Mouse (Mus musculus) left cerebral cortex, adult 18-20 months (tissue): Measurements from ENCODE around the gene Dock4. TPM values are rescaled to one million over a fixed set of nuclear protein-coding genes. Genes with fewer than 3 reads are reported as not detected.

Source experiments
- DNase-seq, 2 experiments: peaks; one replicate each; pipeline ENCODE4 v3.0.0; 2021 to 2022; ENCODE audit warnings: low spot score in 2 of 2, mixed read lengths in 1 of 2
- total RNA-seq, 2 experiments: library from RNA; stranded (reverse); gene quantifications; 2 replicates each; pipeline ENCODE4 v1.2.3; 2021

The Dock4 gene
- total RNA-seq, 2 experiments from 2014 or later, result 83.8 to 86.5 TPM

DNA sequence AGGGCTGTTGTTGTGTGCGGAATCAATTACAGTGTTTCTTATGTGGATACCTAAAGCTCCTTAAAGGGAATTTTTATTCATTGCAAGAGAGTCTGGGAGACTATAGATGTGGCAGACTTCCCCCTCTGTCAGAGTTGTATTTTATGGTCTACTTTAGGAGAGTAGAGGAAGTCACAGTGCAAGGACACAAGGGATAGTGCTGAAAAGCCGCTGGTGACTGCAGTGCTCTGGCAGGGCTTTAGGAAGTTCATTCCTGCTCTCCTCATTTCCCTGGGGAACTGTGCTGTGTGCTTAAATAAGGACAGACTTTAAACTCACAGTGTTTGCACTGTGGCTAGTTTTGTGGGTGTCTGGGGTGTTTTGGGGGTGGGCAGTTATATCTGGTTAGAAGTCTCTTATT, 118.5 kb downstream of the Dock4 start:
- DNase-seq, result no peak

DNA sequence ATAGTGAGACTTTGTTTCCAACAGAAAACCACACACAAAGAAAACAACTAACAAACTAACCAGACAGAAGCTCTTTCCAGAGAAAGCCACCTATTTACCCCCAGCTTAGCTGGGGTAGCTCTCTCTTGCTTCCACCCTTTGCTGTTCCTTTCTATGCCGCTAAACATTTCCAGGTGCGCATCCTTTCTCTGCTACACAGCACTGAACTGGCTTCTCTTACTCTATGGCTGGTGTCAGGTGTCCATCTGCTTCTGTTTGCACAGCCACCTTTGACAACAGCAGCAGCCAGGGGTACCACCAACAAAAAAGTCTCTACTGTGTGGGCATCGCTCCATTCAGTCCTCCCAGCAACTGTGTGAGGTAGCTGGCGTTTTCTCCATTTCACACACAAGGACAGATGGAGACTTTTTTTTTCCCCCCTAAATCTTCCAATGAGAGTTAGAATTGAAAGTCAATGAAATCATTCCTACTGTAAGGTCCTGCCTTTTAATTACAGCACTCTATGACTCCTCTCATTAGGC, 122.7 kb downstream of the Dock4 start:
- no peak for DNase-seq

DNA sequence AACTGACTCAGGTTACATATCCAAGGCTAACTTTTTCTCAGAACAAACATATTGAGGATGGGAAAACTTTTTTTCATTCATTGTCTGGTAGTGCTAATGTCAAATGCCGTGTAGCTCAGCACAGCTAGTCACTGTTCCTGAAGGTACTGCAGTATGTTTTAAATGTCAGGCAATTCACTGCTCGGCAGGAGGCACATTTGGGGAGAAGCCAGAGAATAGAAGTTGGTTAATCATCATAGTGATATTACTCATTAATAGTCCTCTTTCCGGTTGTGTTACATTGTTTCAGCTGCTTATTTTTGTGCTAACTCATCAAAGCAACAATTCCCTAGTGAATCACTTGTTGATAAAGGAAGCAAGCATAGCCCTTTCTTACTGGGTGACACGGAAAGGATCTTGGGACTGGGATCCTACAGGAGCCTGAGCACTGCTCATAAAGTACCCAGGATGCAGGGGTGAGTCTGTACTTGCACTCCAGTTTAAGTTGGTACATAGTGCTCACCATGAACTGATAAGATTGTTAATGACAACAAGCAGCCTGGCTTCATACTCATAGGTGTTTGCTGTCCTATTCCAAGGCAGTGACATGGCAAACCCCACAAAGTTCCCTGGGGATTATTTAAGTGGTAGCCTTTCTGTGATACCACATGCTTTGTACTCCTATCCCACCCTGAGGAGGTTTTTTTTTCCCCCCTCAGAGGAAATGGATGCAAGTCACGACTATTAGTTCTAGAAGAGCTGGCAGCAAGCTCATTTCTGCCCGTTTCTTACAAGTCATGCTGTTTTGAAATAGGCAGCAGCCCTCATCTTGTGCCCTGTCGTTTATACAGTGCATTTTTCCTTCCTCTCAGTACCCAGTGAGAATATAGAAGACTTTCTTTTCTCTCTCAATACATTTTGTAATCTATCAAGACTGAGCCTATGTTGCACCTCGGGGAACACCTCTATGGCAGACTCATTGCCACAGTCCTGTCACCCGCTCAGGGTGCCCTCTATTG, 123.5 kb downstream of the Dock4 start:
- DNase-seq, result no peak

DNA sequence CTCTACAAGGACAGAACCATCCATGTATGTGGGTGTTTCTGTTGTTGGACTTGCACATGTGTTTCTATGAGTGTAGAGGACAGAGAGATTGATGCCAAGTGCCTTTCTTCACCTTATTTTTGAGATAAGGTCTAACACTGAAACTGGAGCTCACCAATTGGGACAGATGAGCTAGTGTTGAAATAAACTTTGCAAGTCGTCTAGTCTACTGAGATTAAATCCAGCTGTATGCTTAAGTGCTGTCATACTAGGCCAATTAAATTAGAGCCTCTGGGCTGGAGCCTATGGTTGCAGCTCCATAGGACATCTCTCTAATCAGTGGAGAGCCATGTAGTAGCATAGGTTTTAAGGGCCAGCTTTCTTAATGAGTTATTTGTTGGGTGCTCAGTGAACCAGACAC, 124.5 kb downstream of the Dock4 start:
- no peak for DNase-seq

DNA sequence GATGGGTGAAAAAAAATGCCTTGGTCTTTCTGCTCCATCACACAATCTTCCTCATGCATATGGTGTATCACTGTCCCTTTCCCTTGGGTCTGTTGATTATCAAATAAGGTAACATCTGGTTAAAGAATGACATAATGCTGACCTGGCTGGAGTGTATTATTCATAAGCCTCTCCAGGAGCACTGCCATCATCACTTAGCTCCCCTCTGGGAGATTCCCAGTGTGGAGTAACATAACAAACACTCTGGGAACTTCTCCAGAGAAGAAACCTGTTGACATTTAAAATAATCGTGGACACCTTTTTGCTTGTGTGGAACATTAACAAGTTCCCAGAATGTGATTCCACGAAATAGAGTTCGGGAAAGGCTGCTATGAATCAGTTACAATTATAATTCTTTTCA, 128.3 kb downstream of the Dock4 start:
- no peak for DNase-seq

DNA sequence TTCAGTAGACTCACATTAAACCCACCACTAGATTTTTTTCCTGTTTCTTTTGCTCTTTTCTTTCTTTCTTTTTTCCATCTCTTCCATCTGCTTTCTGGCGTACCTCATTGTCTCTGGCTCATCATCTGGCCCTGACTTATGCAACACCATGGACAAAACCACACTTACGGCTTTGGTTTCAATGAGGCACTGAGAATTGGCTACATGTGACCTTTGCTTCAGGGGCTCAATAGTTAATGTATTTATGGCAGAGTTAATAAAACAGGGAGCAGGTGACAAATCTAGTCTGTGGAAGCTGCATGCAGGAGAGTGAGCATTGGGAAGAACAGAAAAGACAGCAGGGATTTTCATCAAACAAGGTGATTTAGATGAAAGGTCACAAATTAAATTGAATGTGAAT, 131.0 kb downstream of the Dock4 start:
- DNase-seq, result no peak

DNA sequence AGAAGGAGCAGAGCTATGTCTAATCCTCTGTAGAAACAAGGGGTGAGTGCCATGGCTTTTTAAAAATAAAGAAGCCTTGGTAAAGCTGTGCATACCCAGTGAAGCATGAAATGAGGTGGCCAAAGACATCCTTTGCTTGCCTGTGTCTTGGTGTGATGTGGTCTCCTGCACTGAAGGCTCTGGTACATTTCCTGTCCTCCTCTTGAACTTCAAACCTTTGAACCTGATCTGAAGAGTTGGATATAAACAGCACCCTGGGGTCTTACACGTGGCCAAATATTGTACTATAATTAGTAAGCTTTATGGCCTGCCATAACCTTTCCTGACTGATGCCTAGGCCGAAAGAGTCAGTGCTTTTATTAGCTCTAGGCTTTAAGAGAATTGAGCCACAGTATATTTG, 134.6 kb downstream of the Dock4 start:
- DNase-seq, result no peak

DNA sequence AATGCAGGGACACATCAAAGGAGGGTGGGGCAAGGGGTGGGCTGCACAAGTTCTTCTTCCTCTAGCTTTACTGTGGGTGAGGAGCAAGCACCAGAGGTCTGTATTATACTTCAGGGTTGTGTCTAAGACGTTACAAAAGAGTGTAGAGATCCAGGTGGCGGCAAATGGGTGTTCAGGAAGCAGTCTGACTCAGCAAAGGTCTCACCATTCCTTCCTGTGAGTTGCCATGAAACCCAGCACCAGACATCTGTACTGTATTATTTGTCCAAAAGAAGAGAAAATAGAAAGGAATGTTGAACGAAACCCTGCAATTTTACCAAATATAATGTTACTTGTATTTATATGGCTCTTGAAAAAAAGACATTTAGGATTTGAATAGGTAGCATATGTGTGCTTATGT, 135.3 kb downstream of the Dock4 start:
- no peak for DNase-seq

DNA sequence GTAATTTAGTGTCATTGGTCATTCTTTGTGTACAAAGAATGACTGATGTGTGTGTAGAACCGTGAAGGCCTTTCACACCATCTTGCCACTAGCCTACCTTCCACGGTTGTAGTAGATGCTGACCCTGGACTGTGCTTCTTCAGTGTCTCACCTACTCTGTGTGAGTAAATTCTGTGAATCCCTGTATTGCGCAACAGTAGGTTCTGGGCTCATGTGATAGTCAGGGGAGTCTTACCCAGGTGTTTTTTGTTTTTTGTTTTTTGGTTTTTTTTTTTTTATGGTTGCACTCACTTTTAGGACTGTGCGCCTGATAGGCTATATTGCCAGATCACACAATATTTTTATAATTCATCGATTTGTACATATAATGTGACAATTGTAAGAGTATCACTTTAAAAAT, 136.3 kb downstream of the Dock4 start:
- DNase-seq, result no peak

DNA sequence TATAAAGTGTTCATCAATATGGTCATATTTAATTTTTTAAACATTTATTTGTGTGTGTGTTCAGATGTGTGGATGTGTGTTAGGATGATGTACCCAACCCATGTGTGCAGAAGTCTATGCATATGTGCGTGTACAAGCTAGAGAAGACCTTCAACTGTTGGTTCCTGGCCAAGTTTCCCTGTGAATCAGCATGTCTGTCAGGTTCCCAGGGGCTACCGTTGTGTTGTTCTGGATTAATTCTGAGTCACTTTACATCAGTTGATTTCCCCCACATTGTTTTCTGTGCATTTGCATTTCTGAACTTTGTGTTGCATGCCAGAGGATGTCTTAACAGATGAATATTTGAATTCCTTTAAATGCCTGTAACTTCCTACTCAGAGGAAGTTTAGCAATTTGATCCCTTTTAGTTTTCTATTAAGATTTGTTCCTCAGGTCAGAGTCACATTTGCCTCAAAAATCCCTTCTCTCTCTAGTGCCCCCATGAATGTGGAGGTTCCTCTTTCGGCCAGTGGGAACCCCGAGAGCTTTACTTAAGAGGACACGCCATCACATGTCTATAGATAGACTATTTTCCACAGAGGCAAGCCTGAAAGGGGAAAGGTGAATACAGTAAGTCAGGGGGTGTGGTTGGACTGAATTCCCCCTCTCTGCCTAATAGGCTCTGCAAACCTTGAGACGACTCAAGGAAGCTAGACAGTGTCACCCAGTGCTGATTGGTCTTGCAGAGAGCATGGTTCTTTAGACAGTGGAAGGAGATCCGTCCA, 139.0 kb downstream of the Dock4 start:
- DNase-seq, result no peak

DNA sequence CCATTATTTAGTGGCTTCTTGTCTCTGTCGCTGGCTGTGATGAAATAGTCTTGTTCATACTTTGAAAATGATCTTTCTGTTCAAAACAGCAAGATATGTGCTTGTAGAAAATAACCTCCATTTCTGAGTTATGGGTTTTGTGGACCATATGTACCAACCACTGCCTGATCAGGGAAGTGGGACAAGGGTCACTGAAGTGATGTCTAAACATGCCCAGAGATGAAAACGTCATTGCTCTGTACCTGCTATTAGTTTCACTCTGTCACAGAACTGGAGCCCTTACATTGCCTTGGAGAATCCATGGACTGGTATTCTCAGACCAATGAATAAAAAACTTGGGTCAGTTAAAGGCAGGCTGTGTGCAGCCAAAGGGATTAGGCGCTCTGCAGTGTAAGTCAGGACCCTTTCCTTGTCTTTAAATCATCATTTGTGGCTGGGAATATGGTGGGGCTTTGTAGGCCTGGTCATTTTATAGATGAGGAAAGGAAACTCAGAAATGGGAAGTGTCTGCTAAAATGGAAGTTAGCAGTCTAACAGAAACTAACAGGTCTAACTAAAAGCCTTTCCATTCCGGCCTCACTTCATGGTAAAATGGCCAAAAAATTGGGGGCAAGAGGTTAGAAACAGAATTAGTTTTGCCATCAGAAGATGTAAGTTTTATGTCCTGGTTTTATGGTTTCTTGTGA, 139.8 kb downstream of the Dock4 start:
- no peak for DNase-seq

DNA sequence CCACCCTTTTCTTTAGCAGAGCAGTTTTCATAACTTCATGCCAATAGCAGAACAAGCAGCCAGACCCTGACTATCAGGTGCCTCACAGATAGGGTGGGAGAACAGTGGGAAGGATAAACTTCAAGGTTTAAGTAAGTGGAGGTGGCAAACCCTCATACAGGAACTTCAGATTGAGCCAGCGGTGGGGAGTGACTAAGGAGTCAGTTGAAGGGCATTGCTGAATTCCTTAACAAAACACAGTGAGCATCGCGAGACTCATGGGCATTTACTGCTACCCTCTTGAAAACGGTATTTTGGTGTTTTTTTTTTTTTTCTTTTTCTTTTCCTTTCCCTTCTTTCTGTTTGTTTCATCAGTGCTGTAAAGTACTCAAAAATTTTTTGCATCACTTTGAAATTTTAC, 148.4 kb downstream of the Dock4 start:
- DNase-seq, result no peak

DNA sequence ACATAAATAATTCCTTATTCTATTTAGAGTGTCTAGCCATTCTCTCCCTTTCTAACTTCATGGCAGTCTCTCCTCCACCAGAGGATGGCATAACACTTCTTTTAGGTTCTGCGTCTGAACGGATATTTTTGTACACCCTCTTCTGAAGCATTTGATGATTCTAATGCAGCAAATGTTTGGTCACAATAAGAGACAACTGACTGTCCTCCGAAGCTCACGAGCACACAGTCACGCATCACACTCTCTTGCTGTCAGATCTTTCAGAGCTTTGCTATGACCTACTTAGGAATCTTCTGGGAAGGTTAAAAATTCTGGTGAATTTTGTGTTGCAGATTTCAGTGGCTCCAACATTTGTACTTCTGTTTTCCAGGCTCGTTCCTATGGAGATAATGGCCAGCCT, 149.7 kb downstream of the Dock4 start:
- peak in 1 of 2 experiments; percentile 19 for DNase-seq

DNA sequence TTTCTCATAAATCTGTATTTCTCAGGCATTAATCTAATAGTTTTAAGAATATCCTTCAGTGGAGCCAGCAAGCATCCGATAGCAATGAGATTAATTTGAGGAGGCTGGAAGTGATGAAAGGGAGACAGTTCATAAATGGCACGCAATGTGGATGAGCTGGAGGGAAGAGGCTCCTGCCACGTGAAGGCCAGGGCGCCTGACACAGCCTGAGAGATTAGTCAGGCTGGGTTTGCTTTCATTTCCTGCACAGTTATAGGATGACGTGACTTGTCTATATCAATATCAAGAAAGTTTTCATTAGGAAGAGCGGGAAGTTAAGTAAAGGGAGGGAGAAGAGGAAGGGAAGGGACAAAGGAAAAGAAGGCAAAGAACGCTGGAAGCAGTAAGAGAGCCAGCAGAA, 150.3 kb downstream of the Dock4 start:
- no peak for DNase-seq

DNA sequence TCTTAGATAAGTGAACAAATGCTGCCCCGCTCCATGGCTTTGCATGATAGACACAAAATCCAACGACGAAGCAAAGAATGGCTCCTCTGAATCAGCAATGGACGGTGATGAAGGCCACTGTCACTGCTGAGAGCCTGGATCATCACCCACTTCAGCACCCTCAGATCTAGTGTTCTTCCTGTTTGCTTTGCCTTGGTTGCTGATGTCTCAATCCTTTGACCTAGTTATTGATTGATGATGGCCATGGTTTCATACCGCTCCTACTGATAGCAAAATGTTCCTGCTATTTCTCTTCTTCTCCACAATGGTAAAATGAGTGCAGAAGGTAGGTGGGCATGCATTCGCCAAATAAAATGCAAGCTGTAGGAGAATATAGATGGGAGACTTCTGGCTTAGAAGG, 150.7 kb downstream of the Dock4 start:
- no peak for DNase-seq

DNA sequence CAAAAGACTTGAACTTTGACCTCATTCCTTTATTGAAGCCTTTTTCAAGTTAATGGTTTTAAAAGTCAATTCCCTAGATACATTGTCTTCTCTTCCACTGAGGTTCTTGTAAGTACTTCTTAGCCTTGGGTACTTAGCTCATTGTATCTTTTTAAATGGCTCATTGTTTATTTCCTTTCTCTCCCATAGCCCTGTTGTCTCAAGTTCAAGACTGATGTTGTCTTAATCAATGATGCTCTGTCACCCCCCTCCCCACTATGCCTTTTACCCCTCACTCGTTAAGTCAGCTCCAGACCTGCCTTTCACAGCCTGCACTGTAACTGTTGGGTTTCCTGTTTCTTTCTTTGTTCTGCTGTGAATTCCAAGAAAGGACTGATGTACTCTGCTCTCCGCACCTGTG, 154.2 kb downstream of the Dock4 start:
- no peak for DNase-seq

DNA sequence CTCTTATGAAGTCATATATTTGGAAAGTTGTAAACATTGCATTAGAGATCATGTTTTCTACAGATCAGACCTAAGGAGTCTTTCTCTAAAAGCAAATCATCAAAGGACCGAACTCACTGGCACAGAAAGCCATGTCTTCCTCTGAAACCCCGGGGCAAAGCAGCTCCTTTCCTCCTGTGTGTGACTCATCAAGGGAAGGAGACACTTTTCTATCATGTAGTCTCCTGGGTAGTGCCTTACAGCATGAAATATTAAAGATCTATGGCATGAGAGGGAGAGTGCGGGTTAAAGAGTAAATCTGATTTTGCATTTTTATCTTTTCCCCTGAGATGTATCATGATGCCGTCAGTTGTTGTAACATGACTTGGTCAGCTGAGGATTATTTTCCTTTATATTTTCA, 159.8 kb downstream of the Dock4 start:
- no peak for DNase-seq

DNA sequence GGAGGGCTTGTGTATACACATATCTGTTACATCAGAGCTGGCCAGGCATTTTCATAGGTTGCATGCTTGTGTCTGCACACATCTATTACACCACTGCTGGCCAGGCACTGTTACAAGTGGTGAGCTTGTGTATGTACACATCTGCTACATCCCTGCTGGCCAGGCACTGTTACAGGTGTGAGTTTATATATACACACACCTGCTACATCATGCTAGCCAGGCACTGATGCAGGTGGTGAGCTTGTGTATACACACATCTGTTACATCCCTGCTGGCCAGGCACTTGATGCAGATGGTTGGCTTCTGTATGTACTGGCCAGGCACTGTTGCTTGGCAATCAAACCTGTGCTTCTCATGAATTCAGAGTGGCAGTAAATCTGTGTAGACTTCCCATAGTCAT, 177.2 kb downstream of the Dock4 start:
- no peak for DNase-seq

DNA sequence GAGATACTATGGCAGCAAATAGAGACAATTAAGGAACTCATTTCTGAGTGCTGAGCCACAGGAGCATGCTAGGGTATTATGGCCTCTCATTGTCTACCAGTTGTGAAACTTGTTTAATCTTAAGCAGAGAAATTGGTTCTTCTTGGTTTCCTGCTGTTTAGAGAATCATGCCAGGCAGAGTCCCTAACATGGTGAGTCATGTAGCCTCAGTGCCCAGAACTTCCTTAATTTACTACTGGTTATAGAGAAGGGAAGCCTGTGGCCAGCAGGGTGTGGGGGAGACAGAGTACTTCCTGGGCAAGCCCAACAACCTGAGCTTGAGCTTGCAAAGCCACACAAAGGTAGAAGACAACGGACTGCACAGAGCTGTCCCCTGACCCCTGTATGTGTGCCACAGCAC, 180.8 kb downstream of the Dock4 start:
- DNase-seq, result no peak

DNA sequence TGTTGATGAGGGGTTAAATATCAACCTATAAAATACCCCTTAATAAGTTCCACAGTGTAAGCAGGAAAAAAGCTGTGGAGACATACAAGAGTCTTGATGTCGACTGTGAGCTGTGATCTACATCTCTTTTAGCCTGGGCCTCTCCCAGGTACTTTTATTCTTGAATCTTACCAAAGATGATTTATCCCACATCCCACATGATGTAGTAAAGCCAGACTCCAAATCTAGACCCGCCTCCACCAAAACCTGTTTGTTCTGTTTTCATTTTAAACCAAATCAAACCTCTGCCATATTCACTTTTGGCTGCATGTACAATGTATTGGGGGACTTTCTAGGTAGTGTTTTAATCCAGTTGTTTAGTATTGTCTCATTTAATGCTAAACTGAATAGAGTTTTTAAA, 187.5 kb downstream of the Dock4 start:
- no peak for DNase-seq

DNA sequence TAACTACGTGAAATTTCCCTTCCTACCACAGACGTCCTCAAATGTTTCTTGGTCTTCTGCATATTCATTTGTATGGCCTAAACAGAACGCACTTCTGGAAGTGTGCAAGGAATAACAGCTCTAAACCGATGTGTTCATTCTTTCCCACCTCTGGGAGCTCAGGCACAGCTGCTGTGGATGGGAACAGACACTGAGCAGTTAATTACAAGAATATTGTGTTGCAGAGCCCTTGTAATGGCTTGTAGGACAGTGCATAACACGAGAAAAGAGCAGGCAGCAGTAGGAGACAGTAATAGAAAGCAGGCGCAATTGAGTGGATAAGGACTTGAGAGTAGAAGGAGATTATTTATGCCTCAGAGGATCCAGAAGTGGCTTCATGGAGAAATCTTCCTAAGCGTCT, 188.4 kb downstream of the Dock4 start:
- DNase-seq, result no peak

DNA sequence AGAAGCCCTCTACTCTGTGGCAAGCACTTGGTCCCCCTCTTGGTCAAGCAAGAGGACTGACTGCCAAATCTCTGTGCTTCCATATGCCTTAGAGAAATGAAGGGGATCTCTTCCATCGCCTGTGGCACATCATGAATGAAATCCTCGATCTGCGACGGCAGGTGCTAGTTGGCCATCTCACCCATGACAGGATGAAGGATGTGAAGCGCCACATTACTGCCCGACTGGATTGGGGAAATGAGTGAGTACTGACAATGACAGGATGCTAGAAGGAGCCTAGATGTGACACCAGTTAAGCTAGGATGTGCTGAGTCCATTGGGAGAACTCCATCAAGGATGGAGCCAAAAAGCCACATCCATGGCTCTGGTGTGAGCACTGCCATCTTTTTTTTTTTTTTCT, 190.2 kb downstream of the Dock4 start:
- no peak for DNase-seq
